Comparison of ENCODE assay signal across 9 mouse cellular contexts in genomic region chr17:12367373-12367930, GRCm38 (mm10). TPM values are rescaled to one million over a fixed set of nuclear protein-coding genes. Genes with fewer than 3 reads are reported as not detected.
DNase-seq lines count a peak whose midpoint lies in the region; ATAC-seq and TF ChIP-seq lines count a peak whose summit lies in the region.
"Had no signal": no experiment of that assay in that cellular context is flagged by ENCODE, and none has a peak within 500 bp of the region (broad histone marks: within the 10 kb centered on the region; RNA-seq: fewer than 3 reads in every experiment).

No protein-coding gene starts in this region.

- WGBS in forebrain, embryonic 16.5 days = 35% methylated on average over 5 of the region's 5 CpGs
- 30% methylated on average over 5 of the region's 5 CpGs for WGBS in liver, postnatal 0 days (ENCODE audit: insufficient replicate concordance)
- WGBS in neural tube, embryonic 12.5 days = 37% methylated on average over 5 of the region's 5 CpGs

- no peaks in the 10 kb centered on the region for H3K27me3 ChIP-seq in forebrain, embryonic 16.5 days (replicated peaks; ENCODE audit: control insufficient read depth, insufficient read depth, low read length)
- no peaks in the 10 kb centered on the region for H3K27me3 ChIP-seq in liver, postnatal 0 days (ENCODE audit: insufficient read depth, low read length)
- no peaks in the 10 kb centered on the region for H3K27me3 ChIP-seq in neural tube, embryonic 12.5 days (replicated peaks)

- intact Hi-C loops in heart, postnatal 36 days (cut with DNase I) = loop anchor here (1.0 to 5.0 kb wide), 3 partner anchors 50 to 101 kb away; partner anchors contain the start of gene Map3k4

- TF ChIP-seq CTCF in liver, postnatal 0 days (IDR thresholded peaks at IDR 0.05; ENCODE audit: low read depth) = peak; percentile 79

- DNase-seq in ES-CJ7 (ENCODE audit: low read depth, low spot score) = peak; percentile 81
- peak; percentile 10 for DNase-seq in c-Kit-positive CD71-positive TER-119-positive erythroid progenitor cells, embryonic 14.5 days (ENCODE audit: low spot score)
- DNase-seq in heart, postnatal 36 days = peak; percentile 45 to 50
- DNase-seq in layer of hippocampus, adult 11-12 months (ENCODE audit: low spot score) = peak; percentile 69
- DNase-seq in liver, postnatal 0 days = peak; percentile 62
- DNase-seq in testis, postnatal 14 days (ENCODE audit: low spot score) = peak; percentile 42

- no peaks in the 10 kb centered on the region for H3K36me3 ChIP-seq in forebrain, embryonic 16.5 days (ENCODE audit: control insufficient read depth, insufficient read depth)
- no peaks in the 10 kb centered on the region for H3K36me3 ChIP-seq in liver, postnatal 0 days (replicated peaks; ENCODE audit: insufficient read depth, low read length)
- H3K36me3 ChIP-seq in neural tube, embryonic 12.5 days = no peaks in the 10 kb centered on the region

- H3K9ac ChIP-seq in forebrain, embryonic 16.5 days (replicated peaks; ENCODE audit: low read depth, low read length) = no peak overlapping the region
- H3K9ac ChIP-seq in liver, postnatal 0 days (replicated peaks) = no peak overlapping the region
- no peak overlapping the region for H3K9ac ChIP-seq in neural tube, embryonic 12.5 days

- ATAC-seq in forebrain, embryonic 16.5 days = peak; percentile 83
- ATAC-seq in liver, postnatal 0 days = peak; percentile 49
- ATAC-seq in neural tube, embryonic 12.5 days (ENCODE audit: low FRiP score, low read depth) = peak; percentile 71; the same call in 1 of the 2 replicates

- no peak overlapping the region for H3K27ac ChIP-seq in forebrain, embryonic 16.5 days (ENCODE audit: low read length)
- no peak overlapping the region for H3K27ac ChIP-seq in liver, postnatal 0 days (ENCODE audit: low read depth)
- no peak overlapping the region for H3K27ac ChIP-seq in neural tube, embryonic 12.5 days

- H3K4me1 ChIP-seq in forebrain, embryonic 16.5 days (replicated peaks; ENCODE audit: control insufficient read depth, insufficient read depth, low read length) = peaks cover 3% of the 10 kb centered on the region; the same call in 1 of the 2 replicates
- H3K4me1 ChIP-seq in liver, postnatal 0 days (ENCODE audit: insufficient read depth) = peaks cover 4% of the 10 kb centered on the region
- peaks cover 3% of the 10 kb centered on the region for H3K4me1 ChIP-seq in neural tube, embryonic 12.5 days

- H3K4me2 ChIP-seq in forebrain, embryonic 16.5 days (ENCODE audit: low read length) = no peak overlapping the region
- H3K4me2 ChIP-seq in liver, postnatal 0 days (ENCODE audit: low read depth, low read length) = no peak overlapping the region
- no peak overlapping the region for H3K4me2 ChIP-seq in neural tube, embryonic 12.5 days (replicated peaks)

- H3K9me3 ChIP-seq in forebrain, embryonic 16.5 days (ENCODE audit: control insufficient read depth, low read length) = no peaks in the 10 kb centered on the region
- H3K9me3 ChIP-seq in liver, postnatal 0 days (ENCODE audit: low read length) = no peaks in the 10 kb centered on the region
- no peaks in the 10 kb centered on the region for H3K9me3 ChIP-seq in neural tube, embryonic 12.5 days

- TF ChIP-seq EP300 in liver, postnatal 0 days (IDR thresholded peaks at IDR 0.05; ENCODE audit: low read depth) = no peak

- no peak overlapping the region for H3K4me3 ChIP-seq in forebrain, embryonic 16.5 days (replicated peaks; ENCODE audit: low read length)
- H3K4me3 ChIP-seq in liver, postnatal 0 days (ENCODE audit: low read depth, low read length) = no peak overlapping the region
- no peak overlapping the region for H3K4me3 ChIP-seq in neural tube, embryonic 12.5 days
- H3K4me3 ChIP-seq: erythroblast, embryonic 14.5 days had no signal

RNA-seq across cellular contexts. Expression of gene Plg, which starts 11.0 kb away (rescaled TPM):
- polyA plus RNA-seq in forebrain, embryonic 16.5 days (2015; fragmentation: Nextera tagmentation; extraction: Ambion mirVana) = 0.08 TPM in 1 of 2 replicates, not detected in the other
- total RNA-seq in heart, postnatal 36 days (2021) = not detected
- 1,130 and 1,170 TPM in 2 replicates for polyA plus RNA-seq in liver, postnatal 0 days (2015; fragmentation: Nextera tagmentation; extraction: Ambion mirVana)
- 0.11 and 0.28 TPM in 2 replicates for polyA plus RNA-seq in neural tube, embryonic 12.5 days (2016; fragmentation: Nextera tagmentation; extraction: Ambion mirVana)

RNA-seq across cellular contexts. Expression of gene Map3k4, which starts 48.9 kb away (rescaled TPM):
- polyA plus RNA-seq in forebrain, embryonic 16.5 days (2015; fragmentation: Nextera tagmentation; extraction: Ambion mirVana) = 33.7 and 37.8 TPM in 2 replicates
- total RNA-seq in heart, postnatal 36 days (2021) = 10 to 100 TPM; 45.8 to 46.6 TPM
- 9.8 and 13.0 TPM in 2 replicates for polyA plus RNA-seq in liver, postnatal 0 days (2015; fragmentation: Nextera tagmentation; extraction: Ambion mirVana)
- 44.7 and 60.4 TPM in 2 replicates for polyA plus RNA-seq in neural tube, embryonic 12.5 days (2016; fragmentation: Nextera tagmentation; extraction: Ambion mirVana)

Comparison
In these comparisons a context has a peak if more than half of its experiments do, and no peak if none do; other contexts are left out.
1. DNase-seq: peak in every context shown above with its lines; median percentile 81 in ES-CJ7; 69 in layer of hippocampus, adult 11-12 months; 62 in liver, postnatal 0 days; 48 in heart, postnatal 36 days; 42 in testis, postnatal 14 days; 10 in c-Kit-positive CD71-positive TER-119-positive erythroid progenitor cells, embryonic 14.5 days.
2. RNA of gene Plg, which starts 11.0 kb away (polyA plus RNA-seq): 1,130 to 1,170 TPM in liver, postnatal 0 days; 0.11 to 0.28 TPM in neural tube, embryonic 12.5 days and 0.08 TPM in forebrain, embryonic 16.5 days; every median in the first group is over 100 times any median in the second.
3. Peak in every context shown above with its lines, with median percentiles within 50 percentile points of each other: ATAC-seq.